Mouse (Mus musculus) heart, adult 2 months (tissue): ENCODE measurements around the gene 4930455H04Rik.

Experiments
- CTCF ChIP-seq: fragments of 200-600 bp; IDR thresholded peaks from 2 replicates; pipeline ENCODE4 v1.8.1; 2022; ENCODE audit warnings: antibody characterized with exemption, mild to moderate bottlenecking, moderate library complexity
- POLR2A ChIP-seq: fragments of 200-500 bp; IDR thresholded peaks from 2 replicates; pipeline ENCODE4 v1.6.1; 2011; ENCODE audit warnings: mild to moderate bottlenecking, low read depth, low read length, control low read depth; ENCODE audit not compliant: insufficient read depth

DNA sequence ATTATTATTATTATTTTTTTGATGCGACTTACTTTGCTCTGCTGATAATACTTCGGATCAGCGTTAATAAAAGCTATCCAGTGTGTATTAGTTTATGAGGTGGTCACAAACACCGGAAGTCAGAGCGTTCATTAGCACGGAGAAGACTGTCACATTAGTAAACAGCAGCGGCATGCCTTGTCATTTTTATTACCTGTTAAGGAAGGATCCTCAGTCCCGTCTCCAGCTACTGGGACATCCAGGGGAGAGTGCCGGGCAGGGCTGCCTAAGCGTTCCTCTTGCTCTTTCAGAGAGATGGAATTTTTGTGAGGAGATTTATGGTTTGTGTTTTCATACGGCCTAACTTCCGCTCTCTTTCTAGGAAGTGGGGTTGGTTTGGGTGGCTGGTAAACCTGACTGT lies 45.0 kb upstream of the 4930455H04Rik start:
- TF ChIP-seq CTCF (no peak), POLR2A (no peak)
